ENCODE assay signal across 8 mouse cellular contexts in the genomic region with DNA sequence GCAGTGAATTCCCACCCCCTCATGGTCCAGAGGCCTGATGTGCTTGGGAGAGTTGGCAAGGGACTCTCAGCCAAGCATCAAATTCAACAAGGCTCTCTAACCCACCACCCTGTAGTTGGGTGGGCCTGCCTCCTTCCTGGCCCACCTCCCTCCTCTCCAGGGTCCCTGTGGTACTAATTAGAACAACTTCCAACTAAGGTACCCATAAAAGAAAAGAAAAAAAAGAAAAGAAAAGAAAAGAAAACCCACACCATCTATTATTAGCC. TPM values are rescaled to one million over a fixed set of nuclear protein-coding genes. Genes with fewer than 3 reads are reported as not detected.
DNase-seq lines count a peak whose midpoint lies in the region; ATAC-seq and TF ChIP-seq lines count a peak whose summit lies in the region.
"Had no signal": no experiment of that assay in that cellular context is flagged by ENCODE, and none has a peak within 500 bp of the region (broad histone marks: within the 10 kb centered on the region; RNA-seq: fewer than 3 reads in every experiment).

No protein-coding gene starts in this region.

- no peaks in the 10 kb centered on the region for H3K9me3 ChIP-seq in lung, embryonic 14.5 days (ENCODE audit: low read depth, low read length)
- H3K9me3 ChIP-seq in forebrain, embryonic 15.5 days = no peaks in the 10 kb centered on the region
- H3K9me3 ChIP-seq in limb, embryonic 15.5 days = no peaks in the 10 kb centered on the region
- H3K9me3 ChIP-seq in stomach, embryonic 16.5 days (replicated peaks; ENCODE audit: control insufficient read depth, low read length) = no peaks in the 10 kb centered on the region

- H3K36me3 ChIP-seq in lung, embryonic 14.5 days (ENCODE audit: insufficient read depth) = no peaks in the 10 kb centered on the region
- H3K36me3 ChIP-seq in forebrain, embryonic 15.5 days = no peaks in the 10 kb centered on the region
- no peaks in the 10 kb centered on the region for H3K36me3 ChIP-seq in limb, embryonic 15.5 days
- H3K36me3 ChIP-seq in stomach, embryonic 16.5 days (ENCODE audit: control insufficient read depth, insufficient read depth, low read length) = no peaks in the 10 kb centered on the region

- H3K27ac ChIP-seq in lung, embryonic 14.5 days (ENCODE audit: low read depth) = peak overlapping the region; percentile 91
- H3K27ac ChIP-seq in forebrain, embryonic 15.5 days (replicated peaks) = peak overlapping the region; percentile 83
- peak overlapping the region; percentile 95 for H3K27ac ChIP-seq in limb, embryonic 15.5 days
- peak overlapping the region; percentile 95 for H3K27ac ChIP-seq in stomach, embryonic 16.5 days (ENCODE audit: low read length)

- peak; percentile 4; the same call in 1 of the 2 replicates for ATAC-seq in lung, embryonic 14.5 days (ENCODE audit: insufficient read depth)
- ATAC-seq in forebrain, embryonic 15.5 days (replicated peaks) = peak; percentile 32; the same call in 1 of the 2 replicates
- peak; percentile 12; the same call in 1 of the 2 replicates for ATAC-seq in limb, embryonic 15.5 days (ENCODE audit: insufficient number of reproducible peaks, low FRiP score, low TSS enrichment, low read depth)
- ATAC-seq in stomach, embryonic 16.5 days (ENCODE audit: insufficient read depth, low FRiP score) = no peak

- intact Hi-C loops in gastrocnemius, postnatal 14 days (cut with DNase I; ENCODE audit: low total_unique reads) = no loop called here

- TF ChIP-seq CTCF in lung, embryonic 14.5 days (IDR thresholded peaks at IDR 0.05; ENCODE audit: low read depth) = no peak

- H3K4me1 ChIP-seq in lung, embryonic 14.5 days (ENCODE audit: insufficient read depth) = peaks cover 21% of the 10 kb centered on the region
- peaks cover 55% of the 10 kb centered on the region for H3K4me1 ChIP-seq in forebrain, embryonic 15.5 days
- peaks cover 40% of the 10 kb centered on the region for H3K4me1 ChIP-seq in limb, embryonic 15.5 days
- peaks cover 39% of the 10 kb centered on the region for H3K4me1 ChIP-seq in stomach, embryonic 16.5 days (ENCODE audit: control insufficient read depth, insufficient read depth, low read length)

- no peak for DNase-seq in lung, embryonic 14.5 days
- DNase-seq in lung, postnatal 14 days = no peak
- DNase-seq in right cerebral cortex, postnatal 25 days = no peak
- no peak for DNase-seq in gastrocnemius, postnatal 14 days
- DNase-seq: cerebellum, adult 9-10 months had no signal

- H3K9ac ChIP-seq in lung, embryonic 14.5 days = peak overlapping the region; percentile 83
- peak overlapping the region; percentile 90; the same call in 1 of the 2 replicates for H3K9ac ChIP-seq in forebrain, embryonic 15.5 days (replicated peaks)
- H3K9ac ChIP-seq in limb, embryonic 15.5 days = no peak overlapping the region; the same call in 1 of the 2 replicates
- peak overlapping the region; percentile 87 for H3K9ac ChIP-seq in stomach, embryonic 16.5 days (ENCODE audit: low read length)

- peak overlapping the region; percentile 80 for H3K4me2 ChIP-seq in lung, embryonic 14.5 days
- peak overlapping the region; percentile 95 for H3K4me2 ChIP-seq in forebrain, embryonic 15.5 days (replicated peaks)
- H3K4me2 ChIP-seq in limb, embryonic 15.5 days = peak overlapping the region; percentile 81
- H3K4me2 ChIP-seq in stomach, embryonic 16.5 days (ENCODE audit: low read depth, low read length) = peak overlapping the region; percentile 84

- peak overlapping the region; percentile 76 for H3K4me3 ChIP-seq in lung, embryonic 14.5 days (ENCODE audit: low read depth, low read length)
- H3K4me3 ChIP-seq in forebrain, embryonic 15.5 days = peak overlapping the region; percentile 87
- H3K4me3 ChIP-seq in limb, embryonic 15.5 days = peak overlapping the region; percentile 83
- peak overlapping the region; percentile 78 for H3K4me3 ChIP-seq in stomach, embryonic 16.5 days (replicated peaks; ENCODE audit: low read length)

- H3K27me3 ChIP-seq in lung, embryonic 14.5 days (ENCODE audit: insufficient read depth, low read length) = no peaks in the 10 kb centered on the region
- no peaks in the 10 kb centered on the region for H3K27me3 ChIP-seq in forebrain, embryonic 15.5 days
- H3K27me3 ChIP-seq in limb, embryonic 15.5 days = no peaks in the 10 kb centered on the region
- no peaks in the 10 kb centered on the region for H3K27me3 ChIP-seq in stomach, embryonic 16.5 days (ENCODE audit: control insufficient read depth, insufficient read depth, low read length)

RNA-seq across cellular contexts. Expression of a gene that starts 0.7 kb away (rescaled TPM):
- polyA plus RNA-seq in lung, embryonic 14.5 days (2014; fragmentation: Nextera tagmentation; extraction: Ambion mirVana) = 7.5 and 7.9 TPM in 2 replicates
- polyA plus RNA-seq in forebrain, embryonic 15.5 days (2015; fragmentation: Nextera tagmentation; extraction: Ambion mirVana) = 3.4 and 3.8 TPM in 2 replicates
- polyA plus RNA-seq in limb, embryonic 15.5 days (2015; fragmentation: Nextera tagmentation; extraction: Ambion mirVana) = 7.8 and 8.2 TPM in 2 replicates
- 4.6 and 4.9 TPM in 2 replicates for polyA plus RNA-seq in stomach, embryonic 16.5 days (2015; fragmentation: Nextera tagmentation; extraction: Ambion mirVana)
- 10 to 100 TPM; 31.6 to 39.6 TPM for total RNA-seq in gastrocnemius, postnatal 14 days (2021)
